Comparison of ENCODE assay signal across 7 mouse cellular contexts in the genomic region with DNA sequence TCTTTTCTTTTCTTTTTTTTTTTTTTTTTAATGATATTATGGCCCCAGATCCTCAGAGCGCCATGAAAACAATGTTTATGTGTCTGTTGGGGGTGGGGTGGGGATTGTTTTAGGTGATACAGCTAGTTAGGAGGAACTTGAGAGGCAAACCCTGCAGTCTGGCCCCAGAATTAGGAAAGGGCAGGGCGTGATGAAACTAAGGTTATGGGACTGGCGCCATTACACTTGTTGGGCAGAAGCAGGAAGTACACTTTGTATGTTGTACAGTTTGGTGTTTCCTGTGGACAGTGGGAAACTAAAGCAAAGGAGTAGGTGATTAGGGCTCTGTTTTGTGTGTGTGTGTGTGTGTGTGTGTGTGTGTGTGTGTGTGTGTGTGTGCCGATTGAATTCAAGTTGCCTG. TPM values are rescaled to one million over a fixed set of nuclear protein-coding genes. Genes with fewer than 3 reads are reported as not detected.
DNase-seq lines count a peak whose midpoint lies in the region; ATAC-seq and TF ChIP-seq lines count a peak whose summit lies in the region.

No protein-coding gene starts in this region.

- H3K4me1 ChIP-seq in erythroblast, embryonic 14.5 days (ENCODE audit: control insufficient read depth): peaks cover 36% of the 10 kb centered on the region
- peaks cover 8% of the 10 kb centered on the region for H3K4me1 ChIP-seq in kidney, postnatal 0 days (replicated peaks; ENCODE audit: insufficient read depth, low read length)
- H3K4me1 ChIP-seq in stomach, postnatal 0 days (replicated peaks; ENCODE audit: control insufficient read depth, insufficient read depth): 0 out of 2 replicates have a peak, but pooled peaks cover 2% of the 10 kb centered on the region

- peak overlapping the region; percentile 97 for H3K4me3 ChIP-seq in erythroblast, embryonic 14.5 days (replicated peaks)
- H3K4me3 ChIP-seq in kidney, postnatal 0 days (replicated peaks; ENCODE audit: low read depth, low read length): peak overlapping the region; percentile 99
- no peak overlapping the region for H3K4me3 ChIP-seq in stomach, postnatal 0 days (ENCODE audit: low read depth, low read length)

- no peak for ATAC-seq in kidney, postnatal 0 days (replicated peaks; ENCODE audit: low FRiP score, low read depth)
- ATAC-seq in megakaryocyte progenitor cell, adult 5-6 weeks (replicated peaks; ENCODE audit: poor library complexity): peak; percentile 73
- no peak for ATAC-seq in stomach, postnatal 0 days (ENCODE audit: low FRiP score, low TSS enrichment)

- no peaks in the 10 kb centered on the region for H3K27me3 ChIP-seq in erythroblast, embryonic 14.5 days (ENCODE audit: control insufficient read depth)
- H3K27me3 ChIP-seq in kidney, postnatal 0 days (ENCODE audit: insufficient read depth, low read length): no peaks in the 10 kb centered on the region
- no peaks in the 10 kb centered on the region for H3K27me3 ChIP-seq in stomach, postnatal 0 days (ENCODE audit: control insufficient read depth, insufficient read depth, low read length)

- H3K9ac ChIP-seq in kidney, postnatal 0 days (ENCODE audit: low read depth, low read length): no peak overlapping the region
- no peak overlapping the region for H3K9ac ChIP-seq in stomach, postnatal 0 days (ENCODE audit: low read length)

- no peak; the same call in 1 of the 2 replicates for TF ChIP-seq CTCF in kidney, postnatal 0 days (IDR thresholded peaks at IDR 0.05; ENCODE audit: low read depth)
- 0 out of 2 replicates have a peak, but pooled peaks have one; percentile 7 for TF ChIP-seq CTCF in stomach, postnatal 0 days (IDR thresholded peaks at IDR 0.05; ENCODE audit: low read depth)

- peaks cover 54% of the 10 kb centered on the region for H3K36me3 ChIP-seq in erythroblast, embryonic 14.5 days (ENCODE audit: control insufficient read depth)
- peaks cover 6% of the 10 kb centered on the region; the same call in 1 of the 2 replicates for H3K36me3 ChIP-seq in kidney, postnatal 0 days (ENCODE audit: insufficient read depth, low read length)
- peaks cover 5% of the 10 kb centered on the region; the same call in 1 of the 2 replicates for H3K36me3 ChIP-seq in stomach, postnatal 0 days (ENCODE audit: control insufficient read depth, insufficient read depth, low read length)

- TF ChIP-seq EP300 in stomach, postnatal 0 days (optimal IDR thresholded peaks at IDR 0.05): no peak

- peak; percentile 17 for DNase-seq in thymus, postnatal 0 days (ENCODE audit: low spot score)
- no peak for DNase-seq in thymus, postnatal 10 days (ENCODE audit: low spot score in 2 of 2)
- peak; percentile 37 for DNase-seq in kidney, postnatal 0 days (ENCODE audit: low spot score)
- peak; percentile 39 for DNase-seq in stomach, postnatal 0 days (ENCODE audit: low spot score)
- DNase-seq in layer of hippocampus, postnatal 25 days (ENCODE audit: extremely low spot score in 1 of 2, low spot score in 1 of 2): no peak

- whole genome bisulfite sequencing in kidney, postnatal 0 days: 38% methylated on average over 4 of the region's 4 CpGs
- WGBS in stomach, postnatal 0 days: 38% methylated on average over 4 of the region's 4 CpGs

- H3K27ac ChIP-seq in kidney, postnatal 0 days: 0 out of 2 replicates have a peak overlapping the region, but pooled peaks have one; percentile 19
- H3K27ac ChIP-seq in stomach, postnatal 0 days (replicated peaks): 0 out of 2 replicates have a peak overlapping the region, but pooled peaks have one; percentile 53

- H3K9me3 ChIP-seq in erythroblast, embryonic 14.5 days (ENCODE audit: control insufficient read depth, low read length): no peaks in the 10 kb centered on the region
- no peaks in the 10 kb centered on the region for H3K9me3 ChIP-seq in kidney, postnatal 0 days (replicated peaks; ENCODE audit: low read length)
- H3K9me3 ChIP-seq in stomach, postnatal 0 days (ENCODE audit: control insufficient read depth, low read length): no peaks in the 10 kb centered on the region

- peak overlapping the region; percentile 90 for H3K4me2 ChIP-seq in kidney, postnatal 0 days (ENCODE audit: low read length)
- peak overlapping the region; percentile 78 for H3K4me2 ChIP-seq in stomach, postnatal 0 days (replicated peaks; ENCODE audit: low read depth)

RNA-seq across cellular contexts. Expression of a gene that starts 0.8 kb away (rescaled TPM):
- 12.7 and 13.1 TPM in 2 replicates for polyA plus RNA-seq in thymus, postnatal 0 days (2015; fragmentation: Nextera tagmentation; extraction: Ambion mirVana)
- 0.12 and 0.15 TPM in 2 replicates for polyA plus RNA-seq in erythroblast, embryonic 14.5 days (2012)
- polyA plus RNA-seq in kidney, postnatal 0 days (2015; fragmentation: Nextera tagmentation; extraction: Ambion mirVana): 15.5 and 16.4 TPM in 2 replicates
- 34.0 and 36.1 TPM in 2 replicates for total RNA-seq in megakaryocyte progenitor cell, adult 5-6 weeks (2015)
- total RNA-seq in megakaryocyte progenitor cell, adult 5-6 weeks (2017): 20.4 and 23.6 TPM in 2 replicates
- polyA plus RNA-seq in stomach, postnatal 0 days (2015; fragmentation: Nextera tagmentation; extraction: Ambion mirVana): 7.2 and 8.1 TPM in 2 replicates
- 10 to 100 TPM; 31.8 to 31.9 TPM for total RNA-seq in layer of hippocampus, postnatal 25 days (2021)

RNA-seq across cellular contexts. Expression of a gene that starts 34.7 kb away (rescaled TPM):
- 231 and 242 TPM in 2 replicates for polyA plus RNA-seq in thymus, postnatal 0 days (2015; fragmentation: Nextera tagmentation; extraction: Ambion mirVana)
- 19.3 and 20.4 TPM in 2 replicates for polyA plus RNA-seq in erythroblast, embryonic 14.5 days (2012)
- polyA plus RNA-seq in kidney, postnatal 0 days (2015; fragmentation: Nextera tagmentation; extraction: Ambion mirVana): 357 and 372 TPM in 2 replicates
- total RNA-seq in megakaryocyte progenitor cell, adult 5-6 weeks (2015): 327 and 328 TPM in 2 replicates
- total RNA-seq in megakaryocyte progenitor cell, adult 5-6 weeks (2017): 142 and 176 TPM in 2 replicates
- 351 and 370 TPM in 2 replicates for polyA plus RNA-seq in stomach, postnatal 0 days (2015; fragmentation: Nextera tagmentation; extraction: Ambion mirVana)
- total RNA-seq in layer of hippocampus, postnatal 25 days (2021): 100 to 1,000 TPM; 162 TPM

RNA-seq across cellular contexts. Expression of a gene that starts 51.6 kb away (rescaled TPM):
- polyA plus RNA-seq in thymus, postnatal 0 days (2015; fragmentation: Nextera tagmentation; extraction: Ambion mirVana): 0.23 and 0.29 TPM in 2 replicates
- 0.01 TPM in 1 of 2 replicates, not detected in the other for polyA plus RNA-seq in erythroblast, embryonic 14.5 days (2012)
- 3.5 TPM in 2 replicates for polyA plus RNA-seq in kidney, postnatal 0 days (2015; fragmentation: Nextera tagmentation; extraction: Ambion mirVana)
- not detected in 2 replicates for total RNA-seq in megakaryocyte progenitor cell, adult 5-6 weeks (2015)
- total RNA-seq in megakaryocyte progenitor cell, adult 5-6 weeks (2017): not detected in 2 replicates
- 0.76 and 0.93 TPM in 2 replicates for polyA plus RNA-seq in stomach, postnatal 0 days (2015; fragmentation: Nextera tagmentation; extraction: Ambion mirVana)
- total RNA-seq in layer of hippocampus, postnatal 25 days (2021): under 1 TPM; 0.89 TPM

RNA-seq across cellular contexts. Expression of a gene that starts 51.7 kb away (rescaled TPM):
- polyA plus RNA-seq in thymus, postnatal 0 days (2015; fragmentation: Nextera tagmentation; extraction: Ambion mirVana): 122 and 136 TPM in 2 replicates
- polyA plus RNA-seq in erythroblast, embryonic 14.5 days (2012): 7.4 and 10.0 TPM in 2 replicates
- 79.6 and 87.7 TPM in 2 replicates for polyA plus RNA-seq in kidney, postnatal 0 days (2015; fragmentation: Nextera tagmentation; extraction: Ambion mirVana)
- 52.4 and 52.8 TPM in 2 replicates for total RNA-seq in megakaryocyte progenitor cell, adult 5-6 weeks (2015)
- 40.4 and 54.5 TPM in 2 replicates for total RNA-seq in megakaryocyte progenitor cell, adult 5-6 weeks (2017)
- polyA plus RNA-seq in stomach, postnatal 0 days (2015; fragmentation: Nextera tagmentation; extraction: Ambion mirVana): 33.6 and 35.9 TPM in 2 replicates
- total RNA-seq in layer of hippocampus, postnatal 25 days (2021): 10 to 100 TPM; 34.3 to 37.7 TPM

Comparison
In these comparisons a context has a peak if more than half of its experiments do, and no peak if none do; other contexts are left out.
1. DNase-seq: peak in thymus, postnatal 0 days (single experiment), kidney, postnatal 0 days (single experiment) and stomach, postnatal 0 days (single experiment); none in thymus, postnatal 10 days (0 of 2) and layer of hippocampus, postnatal 25 days (0 of 2).
2. RNA of a gene that starts 34.7 kb away (polyA plus RNA-seq): 351 to 370 TPM in stomach, postnatal 0 days, 357 to 372 TPM in kidney, postnatal 0 days and 231 to 242 TPM in thymus, postnatal 0 days; 19.3 to 20.4 TPM in erythroblast, embryonic 14.5 days; every median in the first group is over 10 times any median in the second.